In the genomic region with DNA sequence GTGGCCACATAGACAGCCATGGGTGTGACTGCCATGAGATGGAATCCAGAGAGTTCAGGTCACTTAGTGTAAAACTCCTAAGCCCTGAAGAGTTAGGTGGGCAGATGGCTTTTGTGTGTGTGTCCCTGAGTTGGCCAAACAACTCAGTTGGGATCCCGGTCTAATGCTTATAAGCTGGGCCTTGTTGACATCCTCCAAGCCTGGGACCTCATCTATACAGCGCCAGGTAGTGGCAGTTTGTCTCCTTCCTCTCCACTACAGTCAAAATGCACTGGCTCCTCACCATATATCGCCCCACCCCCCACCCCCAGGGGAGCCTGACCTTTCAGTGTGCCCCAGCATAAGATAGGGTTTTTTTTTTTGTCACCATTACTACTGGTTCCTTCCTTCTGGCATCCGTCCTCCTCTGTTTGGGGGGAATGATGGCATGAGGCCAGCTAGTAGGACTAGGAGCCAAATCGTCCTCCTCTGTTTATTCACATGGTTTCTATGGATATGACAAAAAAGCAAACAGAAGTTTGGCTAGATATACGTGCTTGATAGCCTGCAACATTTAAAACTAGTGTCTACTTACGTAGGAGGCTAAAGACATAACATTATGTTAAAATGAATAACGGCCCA, we compare ENCODE assay signal across 9 mouse cellular contexts. TPM values are rescaled to one million over a fixed set of nuclear protein-coding genes. Genes with fewer than 3 reads are reported as not detected.
DNase-seq lines count a peak whose midpoint lies in the region; ATAC-seq and TF ChIP-seq lines count a peak whose summit lies in the region.
"Had no signal": no experiment of that assay in that cellular context is flagged by ENCODE, and none has a peak within 500 bp of the region (broad histone marks: within the 10 kb centered on the region; RNA-seq: fewer than 3 reads in every experiment).

No protein-coding gene starts in this region.

- WGBS in hindbrain, embryonic 14.5 days: 63% methylated on average over 8 of the region's 8 CpGs
- WGBS in hindbrain, embryonic 12.5 days: 85% methylated on average over 8 of the region's 8 CpGs

- in situ Hi-C loops in CH12.LX (cut with MboI; ENCODE audit: low pct_ligation_motif_present, low pct_unique_long_range_greater_than_20kb, low sequenced_read_pairs): no loop called here

- TF ChIP-seq POLR2A in CH12.LX (IDR thresholded peaks at IDR 0.05; ENCODE audit: low read depth, low read length): no peak

- H3K9me3 ChIP-seq in hindbrain, embryonic 14.5 days (ENCODE audit: control insufficient read depth, low read length): no peaks in the 10 kb centered on the region
- H3K9me3 ChIP-seq in hindbrain, embryonic 12.5 days (replicated peaks): no peaks in the 10 kb centered on the region
- no peaks in the 10 kb centered on the region for H3K9me3 ChIP-seq in CH12.LX (replicated peaks; ENCODE audit: low read length)

- H3K4me1 ChIP-seq in hindbrain, embryonic 14.5 days (replicated peaks; ENCODE audit: control insufficient read depth, insufficient read depth, low read length): peaks cover 26% of the 10 kb centered on the region
- H3K4me1 ChIP-seq in hindbrain, embryonic 12.5 days: peaks cover 21% of the 10 kb centered on the region
- peaks cover 45 to 83% of the 10 kb centered on the region in 2 experiments for H3K4me1 ChIP-seq in CH12.LX (ENCODE audit: control insufficient read depth in 1 of 2, insufficient read depth in 2 of 2)

- TF ChIP-seq RAD21 in CH12.LX (IDR thresholded peaks at IDR 0.05; ENCODE audit: low read depth, low read length): no peak

- no peak for TF ChIP-seq CTCF in CH12.LX (conservative IDR thresholded peaks at IDR 0.05 in 1 of 2, IDR thresholded peaks at IDR 0.05 in 1 of 2; ENCODE audit: low read depth in 2 of 2, low read length in 2 of 2)

- no peak overlapping the region for H3K9ac ChIP-seq in hindbrain, embryonic 14.5 days
- no peak overlapping the region for H3K9ac ChIP-seq in hindbrain, embryonic 12.5 days
- H3K9ac ChIP-seq in CH12.LX (ENCODE audit: insufficient read depth, low read depth): 0 out of 2 replicates have a peak overlapping the region, but pooled peaks have one; percentile 4

- H3K27ac ChIP-seq in hindbrain, embryonic 14.5 days: no peak overlapping the region
- no peak overlapping the region for H3K27ac ChIP-seq in hindbrain, embryonic 12.5 days
- H3K27ac ChIP-seq in CH12.LX (ENCODE audit: insufficient read depth, low read depth): no peak overlapping the region

- dilution Hi-C loops in CH12.LX (cut with MboI; ENCODE audit: extremely low pct_ligation_motif_present, extremely low pct_unique_long_range_greater_than_20kb, low sequenced_read_pairs): no loop called here

- no peak overlapping the region for H3K4me3 ChIP-seq in hindbrain, embryonic 14.5 days (replicated peaks; ENCODE audit: low read length)
- H3K4me3 ChIP-seq in hindbrain, embryonic 12.5 days: no peak overlapping the region
- H3K4me3 ChIP-seq in CH12.LX (replicated peaks in 1 of 3; ENCODE audit: low read depth in 2 of 3, low read length in 2 of 3, poor library complexity in 1 of 3): no peak overlapping the region

- no peaks in the 10 kb centered on the region for H3K27me3 ChIP-seq in hindbrain, embryonic 14.5 days (ENCODE audit: control insufficient read depth, insufficient read depth, low read length)
- no peaks in the 10 kb centered on the region for H3K27me3 ChIP-seq in hindbrain, embryonic 12.5 days
- H3K27me3 ChIP-seq in CH12.LX (replicated peaks): no peaks in the 10 kb centered on the region

- no peaks in the 10 kb centered on the region for H3K79me2 ChIP-seq in CH12.LX (replicated peaks; ENCODE audit: control insufficient read depth, extremely low read depth, insufficient read depth, poor library complexity, severe bottlenecking)

- TF ChIP-seq EP300 in CH12.LX (IDR thresholded peaks at IDR 0.05; ENCODE audit: low read length): peak; percentile 46; the same call in 1 of the 2 replicates

- DNase-seq in hindbrain, embryonic 14.5 days (ENCODE audit: low spot score): peak; percentile 55
- peak; percentile 53 for DNase-seq in CH12.LX (ENCODE audit: extremely low read depth)
- peak; percentile 69 for DNase-seq in heart, postnatal 4 days
- DNase-seq in lung, postnatal 14 days: peak; percentile 65
- DNase-seq in spleen, postnatal 14 days (ENCODE audit: low spot score in 2 of 2): no peak
- DNase-seq in thymus, postnatal 36 days: no peak
- no peak for DNase-seq in testis, postnatal 10 days (ENCODE audit: low spot score)
- DNase-seq: cerebellum, adult 9-10 months had no signal

- no peak for ATAC-seq in hindbrain, embryonic 14.5 days (ENCODE audit: low FRiP score)
- no peak for ATAC-seq in hindbrain, embryonic 12.5 days (ENCODE audit: low FRiP score)

- H3K36me3 ChIP-seq in hindbrain, embryonic 14.5 days (replicated peaks; ENCODE audit: control insufficient read depth, insufficient read depth): no peaks in the 10 kb centered on the region
- no peaks in the 10 kb centered on the region for H3K36me3 ChIP-seq in hindbrain, embryonic 12.5 days
- no peaks in the 10 kb centered on the region for H3K36me3 ChIP-seq in CH12.LX (replicated peaks in 1 of 2; ENCODE audit: control insufficient read depth in 1 of 2, insufficient read depth in 1 of 2, low read length in 1 of 2)

- H3K4me2 ChIP-seq in hindbrain, embryonic 14.5 days (replicated peaks): no peak overlapping the region
- H3K4me2 ChIP-seq in hindbrain, embryonic 12.5 days (replicated peaks): no peak overlapping the region
- peak overlapping the region; percentile 16; the same call in 1 of the 2 replicates for H3K4me2 ChIP-seq in CH12.LX (ENCODE audit: insufficient read depth, low read depth, poor library complexity, severe bottlenecking)

TF ChIP-seq in CH12.LX, 34 proteins besides CTCF, POLR2A, EP300 and RAD21:
- TF ChIP-seq BHLHE40 (IDR thresholded peaks at IDR 0.05; ENCODE audit: low read depth, low read length) (peak; percentile 49), PAX5 (IDR thresholded peaks at IDR 0.05; ENCODE audit: low read length) (no peak), TCF12 (IDR thresholded peaks at IDR 0.05; ENCODE audit: low read depth, low read length) (peak; percentile 35; the same call in 1 of the 2 replicates), JUND (conservative IDR thresholded peaks at IDR 0.05; ENCODE audit: low read depth, low read length) (no peak), IRF4 (IDR thresholded peaks at IDR 0.05; ENCODE audit: low read depth, low read length) (peak; percentile 28; the same call in 1 of the 2 replicates), ZNF384 (IDR thresholded peaks at IDR 0.05; ENCODE audit: low read depth, low read length) (peak; percentile 83), CHD2 (IDR thresholded peaks at IDR 0.05; ENCODE audit: low read length) (peak; percentile 58)
TF ChIP-seq in CH12.LX: peak in this region for 5.

RNA-seq across cellular contexts. Expression of gene Scgb1a1, which starts 18.0 kb away (rescaled TPM):
- polyA plus RNA-seq in hindbrain, embryonic 14.5 days (2014; fragmentation: Nextera tagmentation; extraction: Ambion mirVana): not detected in 2 replicates
- polyA plus RNA-seq in hindbrain, embryonic 12.5 days (2016; fragmentation: Nextera tagmentation; extraction: Ambion mirVana): not detected in 2 replicates
- not detected in 2 replicates for total RNA-seq in CH12.LX (2012; rRNA removed)
- total RNA-seq in CH12.LX (2014; rRNA removed): not detected in 2 replicates
- not detected in 2 replicates for polyA plus RNA-seq in CH12.LX (2012; ENCODE audit: insufficient read length, low read depth)
- not detected for total RNA-seq in heart, postnatal 4 days (2021)

Comparison
In these comparisons a context has a peak if more than half of its experiments do, and no peak if none do; other contexts are left out.
1. DNase-seq: peak in hindbrain, embryonic 14.5 days (single experiment), CH12.LX (single experiment), heart, postnatal 4 days (single experiment) and lung, postnatal 14 days (single experiment); none in spleen, postnatal 14 days (0 of 2), thymus, postnatal 36 days (0 of 2) and testis, postnatal 10 days (single experiment).